Mouse (Mus musculus) myocyte (in vitro differentiated cells): Measurements from ENCODE around the gene Smco3. TPM values are rescaled to one million over a fixed set of nuclear protein-coding genes. Genes with fewer than 3 reads are reported as not detected.
A peak's percentile ranks its signal among the peaks of the same experiment; 100 is the strongest.

Source experiments
- H3K27me3 ChIP-seq: one replicate; pipeline ENCODE4 v1.6.1; 2011; ENCODE audit not compliant: control insufficient read depth, insufficient read depth, insufficient read length
- H3K36me3 ChIP-seq: one replicate; pipeline ENCODE4 v1.6.1; 2011; ENCODE audit not compliant: control insufficient read depth, insufficient read depth
- H3K4me2 ChIP-seq: one replicate; pipeline ENCODE4 v1.6.1; 2011; ENCODE audit warnings: low read depth, control low read depth
- H3K4me3 ChIP-seq: one replicate; pipeline ENCODE4 v1.5.1; 2011; ENCODE audit warnings: mild to moderate bottlenecking, control low read depth, moderate library complexity
- H3K79me2 ChIP-seq: one replicate; pipeline ENCODE4 v1.6.1; 2011; ENCODE audit not compliant: control insufficient read depth, insufficient read depth
- H3ac ChIP-seq: one replicate; pipeline ENCODE4 v1.6.1; 2011; ENCODE audit not compliant: control insufficient read depth, insufficient read length
- CEBPB ChIP-seq: IDR thresholded peaks from 2 replicates; pipeline ENCODE4 v1.6.1; 2011; ENCODE audit warnings: mild to moderate bottlenecking, moderate library complexity; ENCODE audit not compliant: poor library complexity, insufficient read depth, severe bottlenecking
- E2F4 ChIP-seq: IDR thresholded peaks from one replicate; pipeline ENCODE4 v1.6.1; 2011; ENCODE audit warnings: mild to moderate bottlenecking, control low read depth, moderate library complexity; ENCODE audit not compliant: insufficient read depth
- MAX ChIP-seq: IDR thresholded peaks from one replicate; pipeline ENCODE4 v1.6.1; 2011; ENCODE audit warnings: low read depth, mild to moderate bottlenecking, control low read depth
- MYOD1 ChIP-seq, 3 experiments: IDR thresholded peaks; one replicate each; pipeline ENCODE4 v1.6.1; 2011; ENCODE audit warnings: control low read depth in 2 of 3, low read depth in 2 of 3, mild to moderate bottlenecking in 2 of 3, moderate library complexity in 1 of 3; ENCODE audit not compliant: insufficient read length in 2 of 3, control insufficient read depth in 1 of 3
- MYOG ChIP-seq, 3 experiments: IDR thresholded peaks; one replicate each; pipeline ENCODE4 v1.6.1; 2011; ENCODE audit warnings: control low read depth in 2 of 3, low read depth in 2 of 3, mild to moderate bottlenecking in 2 of 3; ENCODE audit not compliant: insufficient read length in 2 of 3, control insufficient read depth in 1 of 3, insufficient read depth in 1 of 3
- POLR2A ChIP-seq: IDR thresholded peaks from one replicate; pipeline ENCODE4 v1.6.1; 2011; ENCODE audit warnings: low read depth, mild to moderate bottlenecking, control low read depth, moderate library complexity; ENCODE audit not compliant: insufficient read length
- POLR2AphosphoS2 ChIP-seq: IDR thresholded peaks from one replicate; pipeline ENCODE4 v1.6.1; 2011; ENCODE audit warnings: low read depth, control low read depth; ENCODE audit not compliant: insufficient read length
- REST ChIP-seq: IDR thresholded peaks from one replicate; pipeline ENCODE4 v1.6.1; 2011; ENCODE audit warnings: mild to moderate bottlenecking, control low read depth, moderate library complexity; ENCODE audit not compliant: insufficient read depth, insufficient read length
- SRF ChIP-seq: IDR thresholded peaks from one replicate; pipeline ENCODE4 v1.6.1; 2011; ENCODE audit warnings: low read depth; ENCODE audit not compliant: control insufficient read depth, insufficient read length
- TCF12 ChIP-seq: IDR thresholded peaks from one replicate; pipeline ENCODE4 v1.6.1; 2011; ENCODE audit warnings: mild to moderate bottlenecking, control low read depth; ENCODE audit not compliant: poor library complexity, insufficient read depth, severe bottlenecking
- TCF3 ChIP-seq: IDR thresholded peaks from one replicate; pipeline ENCODE4 v1.6.1; 2011; ENCODE audit warnings: low read depth, control low read depth; ENCODE audit not compliant: insufficient read length
- USF1 ChIP-seq: IDR thresholded peaks from one replicate; pipeline ENCODE4 v1.6.1; 2011; ENCODE audit warnings: low read depth, mild to moderate bottlenecking, control low read depth, moderate library complexity
- polyA plus RNA-seq: library from polyadenylated mRNA; unstranded; fragments of >200 nt; fragmentation: generic; extraction: Trizol; gene quantifications from one replicate; pipeline ENCODE4 v1.2.1, GENCODE M21; 2012; ENCODE audit warnings: missing spikeins

The Smco3 gene
- polyA plus RNA-seq, 1 experiment = 0.12 TPM

DNA sequence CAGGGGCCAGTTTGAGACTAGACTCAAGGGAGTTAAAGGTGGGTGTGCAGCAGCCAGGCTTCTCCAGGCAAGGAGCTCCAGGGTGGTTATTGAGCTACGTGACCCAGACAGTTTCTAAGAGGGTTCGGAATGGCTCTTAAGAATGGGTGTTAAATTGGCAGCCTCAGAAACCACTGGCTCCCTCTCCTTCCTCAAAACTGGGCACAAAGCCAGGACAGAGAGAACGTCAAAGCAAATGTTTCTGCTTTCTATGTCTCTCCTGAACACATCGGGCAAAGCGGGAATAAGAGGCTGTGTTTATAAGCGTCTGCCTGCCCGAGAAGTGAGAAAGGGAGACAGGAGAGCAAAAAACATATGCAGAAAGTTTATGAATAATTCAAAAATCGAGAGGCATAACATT lies 39.3 kb upstream of the Smco3 start:
- no peaks in the 10 kb centered on the region for H3K36me3 ChIP-seq
- no peaks in the 10 kb centered on the region for H3K27me3 ChIP-seq
- H3K79me2 ChIP-seq = no peaks in the 10 kb centered on the region
- no peak for TF ChIP-seq POLR2A
- H3ac ChIP-seq = no peak overlapping the region
- H3K4me3 ChIP-seq = peak overlapping the region; percentile 5
- peak overlapping the region; percentile 64 for H3K4me2 ChIP-seq

DNA sequence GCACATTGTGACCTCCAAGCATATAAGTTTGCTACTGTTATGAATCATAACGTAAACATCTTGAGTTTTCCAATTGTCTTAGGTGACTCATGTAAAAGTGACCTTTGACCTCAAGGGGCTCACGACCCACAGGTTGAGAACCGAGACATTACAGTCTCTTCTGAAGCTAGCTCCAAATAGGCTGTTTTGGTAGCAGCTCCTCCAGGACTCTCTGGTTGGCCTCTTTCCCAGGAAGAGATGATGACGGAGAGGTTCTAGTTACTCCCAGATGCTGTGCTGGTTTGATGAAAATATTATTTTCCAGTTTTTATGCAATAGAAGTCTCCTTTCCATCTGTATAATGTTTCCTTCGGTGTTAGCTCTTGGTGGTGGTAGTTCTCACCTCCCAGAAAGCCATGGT lies 33.7 kb upstream of the Smco3 start:
- Histone ChIP-seq H3K4me2 (no peak overlapping the region), H3K4me3 (no peak overlapping the region), H3ac (no peak overlapping the region), H3K27me3 (no peaks in the 10 kb centered on the region), H3K36me3 (no peaks in the 10 kb centered on the region), H3K79me2 (no peaks in the 10 kb centered on the region)
- no peak for TF ChIP-seq MAX
- no peak for TF ChIP-seq POLR2AphosphoS2
- TF ChIP-seq CEBPB = no peak

DNA sequence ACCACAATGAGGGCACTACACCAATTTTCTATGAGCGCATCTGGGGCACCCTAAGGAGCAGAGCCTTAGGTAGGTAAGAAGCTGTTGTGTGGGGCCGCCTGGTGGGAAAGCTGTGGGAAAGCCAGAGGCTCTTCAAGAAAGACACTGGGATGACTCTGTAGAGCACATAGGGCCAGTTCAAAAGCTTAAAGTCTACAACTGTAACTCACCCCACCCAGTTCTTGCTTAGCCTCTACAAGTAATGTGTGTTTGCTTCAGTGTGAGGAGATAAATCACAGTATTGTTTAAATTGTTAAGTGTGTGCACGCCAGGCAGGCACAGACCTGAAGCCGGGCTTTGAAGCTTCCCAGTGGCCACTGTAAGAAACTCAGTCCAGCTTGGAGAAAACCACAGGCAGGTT lies 30.9 kb upstream of the Smco3 start:
- Histone ChIP-seq H3ac (no peak overlapping the region), H3K27me3 (no peaks in the 10 kb centered on the region), H3K4me2 (no peak overlapping the region), H3K79me2 (no peaks in the 10 kb centered on the region), H3K36me3 (no peaks in the 10 kb centered on the region), H3K4me3 (no peak overlapping the region)
- no peak for TF ChIP-seq POLR2AphosphoS2
- TF ChIP-seq MYOG (IDR thresholded peaks at IDR 0.05; ENCODE audit: control insufficient read depth in 1 of 3, insufficient read depth in 1 of 3, insufficient read length in 2 of 3, low read depth in 2 of 3) = no peak
- TF ChIP-seq CEBPB = no peak
- no peak for TF ChIP-seq TCF12
- no peak for TF ChIP-seq USF1
- TF ChIP-seq TCF3 = no peak
- no peak for TF ChIP-seq SRF
- TF ChIP-seq MYOD1 (IDR thresholded peaks at IDR 0.05; ENCODE audit: control insufficient read depth in 1 of 3, insufficient read length in 2 of 3, low read depth in 2 of 3) = no peak
- no peak for TF ChIP-seq POLR2A
- no peak for TF ChIP-seq MAX
- no peak for TF ChIP-seq E2F4
- TF ChIP-seq REST = no peak

DNA sequence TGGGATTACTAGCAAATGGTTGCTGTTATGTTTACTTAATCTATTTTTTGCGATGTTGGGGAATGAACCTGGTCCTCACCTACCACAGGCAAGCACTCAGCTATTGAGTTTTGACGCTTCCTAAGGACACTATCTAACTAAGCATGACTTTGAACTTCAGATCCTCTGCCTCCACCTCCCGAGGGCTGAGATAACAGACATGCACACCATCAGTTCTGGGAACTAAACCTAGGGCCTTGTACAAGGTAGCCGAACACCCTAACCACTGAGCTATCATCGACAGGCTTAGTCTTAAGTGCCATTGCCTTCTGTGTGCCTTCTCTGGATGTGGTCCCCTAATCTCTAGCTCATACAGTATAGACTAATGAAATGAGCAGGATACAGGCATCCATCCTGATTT lies 30.1 kb upstream of the Smco3 start:
- H3K4me2 ChIP-seq = no peak overlapping the region
- H3ac ChIP-seq = no peak overlapping the region
- no peak for TF ChIP-seq MAX
- TF ChIP-seq E2F4 = no peak
- TF ChIP-seq MYOD1 (IDR thresholded peaks at IDR 0.05; ENCODE audit: control insufficient read depth in 1 of 3, insufficient read length in 2 of 3, low read depth in 2 of 3) = no peak
- no peak overlapping the region for H3K4me3 ChIP-seq
- H3K36me3 ChIP-seq = no peaks in the 10 kb centered on the region
- no peaks in the 10 kb centered on the region for H3K79me2 ChIP-seq
- H3K27me3 ChIP-seq = no peaks in the 10 kb centered on the region

DNA sequence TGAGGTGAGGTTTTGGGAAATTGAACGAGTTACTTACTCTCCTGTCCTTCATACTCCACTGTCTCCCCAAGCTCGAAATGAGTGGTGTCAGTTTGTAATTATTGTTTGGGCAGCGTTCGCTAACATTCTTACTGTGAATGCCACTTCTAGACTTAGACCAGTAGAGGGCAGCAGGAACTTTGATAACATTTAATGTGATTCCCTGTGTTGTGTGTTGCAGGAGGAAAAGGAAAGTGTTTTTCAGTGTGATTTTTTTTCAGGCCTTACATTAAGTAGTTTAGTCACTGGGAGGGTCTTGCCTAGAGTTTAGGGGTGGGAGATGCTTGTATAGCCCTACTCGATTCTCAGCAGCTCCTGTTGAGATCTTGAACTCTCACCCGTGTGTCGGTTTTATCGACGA lies 25.8 kb upstream of the Smco3 start:
- H3K4me3 ChIP-seq = no peak overlapping the region
- H3K36me3 ChIP-seq = no peaks in the 10 kb centered on the region
- H3K4me2 ChIP-seq = peak overlapping the region; percentile 78
- no peaks in the 10 kb centered on the region for H3K79me2 ChIP-seq
- no peak overlapping the region for H3ac ChIP-seq
- no peaks in the 10 kb centered on the region for H3K27me3 ChIP-seq
- no peak for TF ChIP-seq REST
- TF ChIP-seq E2F4 = no peak
- TF ChIP-seq CEBPB = no peak
- no peak for TF ChIP-seq MAX
- no peak for TF ChIP-seq MYOG (IDR thresholded peaks at IDR 0.05; ENCODE audit: control insufficient read depth in 1 of 3, insufficient read depth in 1 of 3, insufficient read length in 2 of 3, low read depth in 2 of 3)
- no peak for TF ChIP-seq MYOD1 (IDR thresholded peaks at IDR 0.05; ENCODE audit: control insufficient read depth in 1 of 3, insufficient read length in 2 of 3, low read depth in 2 of 3)
- TF ChIP-seq SRF = no peak
- no peak for TF ChIP-seq USF1
- no peak for TF ChIP-seq TCF3
- TF ChIP-seq TCF12 = no peak
- TF ChIP-seq POLR2AphosphoS2 = no peak
- TF ChIP-seq POLR2A = no peak

DNA sequence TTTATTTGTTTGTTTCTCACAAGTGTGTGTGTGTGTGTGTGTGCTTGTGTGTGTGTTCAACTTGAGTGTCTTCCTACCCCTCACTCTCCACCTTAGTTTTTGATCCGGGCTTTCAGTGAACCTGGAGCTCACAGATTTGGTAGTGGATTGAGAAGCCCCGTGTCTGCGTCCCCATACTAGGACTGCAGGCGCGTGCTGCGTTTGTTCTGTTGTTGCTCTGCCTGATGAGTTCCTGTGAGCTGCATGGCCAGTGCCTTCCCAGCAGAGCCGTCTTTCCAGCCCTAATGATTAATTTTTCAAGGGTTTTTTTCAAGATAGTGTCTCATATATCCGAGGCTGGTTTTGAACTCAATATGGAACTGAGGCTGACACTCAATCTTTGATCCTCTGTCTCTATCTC lies 23.2 kb upstream of the Smco3 start:
- no peaks in the 10 kb centered on the region for H3K27me3 ChIP-seq
- H3K79me2 ChIP-seq = no peaks in the 10 kb centered on the region
- no peaks in the 10 kb centered on the region for H3K36me3 ChIP-seq
- no peak for TF ChIP-seq TCF3
- H3K4me2 ChIP-seq = no peak overlapping the region
- no peak overlapping the region for H3ac ChIP-seq
- H3K4me3 ChIP-seq = no peak overlapping the region
